Mouse (Mus musculus) kidney, embryonic 15.5 days (tissue): ENCODE measurements around the gene Aox4. TPM values are rescaled to one million over a fixed set of nuclear protein-coding genes. Genes with fewer than 3 reads are reported as not detected.

Experiments
- ATAC-seq: fragments of 200-750 bp; cut with Nextera tagmentation; replicated peaks from 2 replicates; pipeline ENCODE4 v1.8.0; 2017; ENCODE audit warnings: moderate TSS enrichment; ENCODE audit not compliant: low FRiP score
- H3K27ac ChIP-seq: fragments of 300-500 bp; sonication (generic); 2 replicates; pipeline ENCODE4 v1.5.1; 2015; ENCODE audit warnings: mild to moderate bottlenecking, inconsistent platforms
- H3K27me3 ChIP-seq: fragments of 300-500 bp; sonication (generic); 2 replicates; pipeline ENCODE4 v1.6.1; 2015; ENCODE audit warnings: inconsistent platforms
- H3K36me3 ChIP-seq: fragments of 300-500 bp; sonication (generic); 2 replicates; pipeline ENCODE4 v1.6.1; 2015; ENCODE audit warnings: inconsistent platforms
- H3K4me1 ChIP-seq: fragments of 300-500 bp; sonication (generic); 2 replicates; pipeline ENCODE4 v1.6.1; 2015; ENCODE audit warnings: inconsistent platforms
- H3K4me2 ChIP-seq: fragments of 300-500 bp; sonication (generic); 2 replicates; pipeline ENCODE4 v1.6.1; 2015; ENCODE audit warnings: moderate library complexity, mild to moderate bottlenecking, inconsistent platforms
- H3K4me3 ChIP-seq: fragments of 300-500 bp; sonication (generic); replicated peaks from 2 replicates; pipeline ENCODE4 v1.5.1; 2015; ENCODE audit warnings: mild to moderate bottlenecking, inconsistent platforms
- H3K9ac ChIP-seq: fragments of 300-500 bp; sonication (generic); 2 replicates; pipeline ENCODE4 v1.6.1; 2015; ENCODE audit warnings: mild to moderate bottlenecking, inconsistent platforms
- H3K9me3 ChIP-seq: fragments of 300-500 bp; sonication (generic); replicated peaks from 2 replicates; pipeline ENCODE4 v1.6.1; 2016; ENCODE audit warnings: inconsistent platforms
- WGBS: fragments of 180-500 bp; shearing (Covaris S2); methylation state at CpG from one replicate; pipeline ENCODE4 v1.1.7; 2015; ENCODE audit warnings: mixed read lengths; 5-methylcytosine and 5-hydroxymethylcytosine counted together
- polyA plus RNA-seq: library from polyadenylated mRNA; unstranded; fragments of >200 nt; fragmentation: Nextera tagmentation; extraction: Ambion mirVana; gene quantifications from 2 replicates; pipeline ENCODE4 v1.2.1, GENCODE M21; 2015

Gene Aox4
- 0.05 and 0.60 TPM in 2 replicates for polyA plus RNA-seq

- H3K4me1 ChIP-seq = no peaks in the 10 kb centered on the region
- H3K9ac ChIP-seq = no peak within 1 kb of the TSS
- no peak within 1 kb of the TSS for H3K4me3 ChIP-seq
- H3K27ac ChIP-seq = no peak within 1 kb of the TSS
- 64% methylated on average over 17 of the region's 17 CpGs for WGBS
- no peaks in the 10 kb centered on the region for H3K36me3 ChIP-seq
- no peak within 1 kb of the TSS for H3K4me2 ChIP-seq
- H3K27me3 ChIP-seq = no peaks in the 10 kb centered on the region
- no peak for ATAC-seq
- no peaks in the 10 kb centered on the region for H3K9me3 ChIP-seq
Measured at GRCm38 (mm10) chr1:58210203-58210602, at the start of gene Aox4. Gene Aox4, plus strand, starts transcription at chr1:58210397.

GRCm38 (mm10) chr1:58169893-58170292, 40.3 kb upstream of the Aox4 start:
- Histone ChIP-seq H3K27me3 (no peaks in the 10 kb centered on the region), H3K36me3 (no peaks in the 10 kb centered on the region), H3K27ac (no peak overlapping the region), H3K4me2 (no peak overlapping the region), H3K4me3 (no peak overlapping the region), H3K4me1 (no peaks in the 10 kb centered on the region), H3K9me3 (no peaks in the 10 kb centered on the region), H3K9ac (no peak overlapping the region)
- WGBS = 72% methylated on average over 6 of the region's 6 CpGs
- no peak for ATAC-seq

- Histone ChIP-seq H3K27ac (no peak overlapping the region), H3K4me3 (no peak overlapping the region), H3K36me3 (no peaks in the 10 kb centered on the region), H3K4me1 (no peaks in the 10 kb centered on the region), H3K27me3 (no peaks in the 10 kb centered on the region), H3K9ac (no peak overlapping the region), H3K9me3 (no peaks in the 10 kb centered on the region), H3K4me2 (no peak overlapping the region)
- 66% methylated on average over 5 of the region's 5 CpGs for WGBS
- ATAC-seq = no peak
Measured at GRCm38 (mm10) chr1:58188514-58189175, 21.6 kb upstream of the Aox4 start.

GRCm38 (mm10) chr1:58194317-58194716, 15.9 kb upstream of the Aox4 start:
- ATAC-seq = no peak

GRCm38 (mm10) chr1:58194988-58195387, 15.2 kb upstream of the Aox4 start:
- no peak overlapping the region for H3K4me3 ChIP-seq
- no peak overlapping the region for H3K9ac ChIP-seq
- no peaks in the 10 kb centered on the region for H3K9me3 ChIP-seq
- whole genome bisulfite sequencing = 74% methylated on average over 3 of the region's 3 CpGs
- no peaks in the 10 kb centered on the region for H3K36me3 ChIP-seq
- H3K27me3 ChIP-seq = no peaks in the 10 kb centered on the region
- H3K27ac ChIP-seq = no peak overlapping the region
- H3K4me1 ChIP-seq = no peaks in the 10 kb centered on the region; the same call in 1 of the 2 replicates
- ATAC-seq = no peak
- H3K4me2 ChIP-seq = no peak overlapping the region

More at GRCm38 (mm10) chr1:58194317-58194716, 15.9 kb upstream of the Aox4 start:
- Histone ChIP-seq H3K27ac (no peak overlapping the region), H3K4me1 (no peaks in the 10 kb centered on the region; the same call in 1 of the 2 replicates), H3K4me3 (no peak overlapping the region), H3K27me3 (no peaks in the 10 kb centered on the region), H3K4me2 (no peak overlapping the region), H3K9me3 (no peaks in the 10 kb centered on the region), H3K9ac (no peak overlapping the region), H3K36me3 (no peaks in the 10 kb centered on the region)
- 69% methylated on average over 12 of the region's 12 CpGs for WGBS

GRCm38 (mm10) chr1:58195541-58195940, 14.7 kb upstream of the Aox4 start:
- H3K36me3 ChIP-seq = no peaks in the 10 kb centered on the region
- no peak overlapping the region for H3K4me3 ChIP-seq
- no peaks in the 10 kb centered on the region; the same call in 1 of the 2 replicates for H3K4me1 ChIP-seq
- ATAC-seq = no peak
- H3K27me3 ChIP-seq = no peaks in the 10 kb centered on the region
- WGBS = 24% methylated on average over 10 of the region's 10 CpGs
- H3K9me3 ChIP-seq = no peaks in the 10 kb centered on the region
- H3K9ac ChIP-seq = no peak overlapping the region
- H3K4me2 ChIP-seq = 0 out of 2 replicates have a peak overlapping the region, but pooled peaks have one; percentile 8
- H3K27ac ChIP-seq = no peak overlapping the region

GRCm38 (mm10) chr1:58197023-58197422, 13.2 kb upstream of the Aox4 start:
- WGBS = 26% methylated on average over 9 of the region's 9 CpGs
- no peak overlapping the region for H3K4me2 ChIP-seq
- no peaks in the 10 kb centered on the region for H3K9me3 ChIP-seq
- H3K27me3 ChIP-seq = no peaks in the 10 kb centered on the region
- H3K9ac ChIP-seq = no peak overlapping the region
- H3K27ac ChIP-seq = no peak overlapping the region
- H3K4me1 ChIP-seq = no peaks in the 10 kb centered on the region; the same call in 1 of the 2 replicates
- peak; percentile 67; the same call in 1 of the 2 replicates for ATAC-seq
- no peak overlapping the region for H3K4me3 ChIP-seq
- no peaks in the 10 kb centered on the region for H3K36me3 ChIP-seq

GRCm38 (mm10) chr1:58198386-58198785, 11.8 kb upstream of the Aox4 start:
- H3K36me3 ChIP-seq = no peaks in the 10 kb centered on the region
- no peaks in the 10 kb centered on the region; the same call in 1 of the 2 replicates for H3K4me1 ChIP-seq
- no peak overlapping the region for H3K9ac ChIP-seq
- H3K27me3 ChIP-seq = no peaks in the 10 kb centered on the region
- H3K27ac ChIP-seq = no peak overlapping the region
- no peak overlapping the region for H3K4me2 ChIP-seq
- no peak overlapping the region for H3K4me3 ChIP-seq
- WGBS = 74% methylated on average over 4 of the region's 4 CpGs
- H3K9me3 ChIP-seq = no peaks in the 10 kb centered on the region
- no peak for ATAC-seq

GRCm38 (mm10) chr1:58212805-58213204, 2.6 kb downstream of the Aox4 start:
- Histone ChIP-seq H3K4me1 (no peaks in the 10 kb centered on the region), H3K36me3 (no peaks in the 10 kb centered on the region), H3K4me3 (no peak overlapping the region), H3K4me2 (no peak overlapping the region), H3K9ac (no peak overlapping the region), H3K27ac (no peak overlapping the region), H3K9me3 (no peaks in the 10 kb centered on the region), H3K27me3 (no peaks in the 10 kb centered on the region)
- no peak for ATAC-seq
- 72% methylated on average over 7 of the region's 7 CpGs for WGBS

- Histone ChIP-seq H3K4me1 (no peaks in the 10 kb centered on the region), H3K4me2 (no peak overlapping the region), H3K36me3 (no peaks in the 10 kb centered on the region), H3K4me3 (no peak overlapping the region), H3K9ac (no peak overlapping the region), H3K27me3 (no peaks in the 10 kb centered on the region), H3K27ac (no peak overlapping the region), H3K9me3 (no peaks in the 10 kb centered on the region)
- 79% methylated on average over 5 of the region's 5 CpGs for WGBS
- ATAC-seq = no peak
Measured at GRCm38 (mm10) chr1:58213838-58214237, 3.6 kb downstream of the Aox4 start.

- H3K36me3 ChIP-seq = no peaks in the 10 kb centered on the region
- H3K9me3 ChIP-seq = no peaks in the 10 kb centered on the region
- no peak overlapping the region for H3K9ac ChIP-seq
- WGBS = 93% methylated on average over 4 of the region's 4 CpGs
- no peaks in the 10 kb centered on the region for H3K27me3 ChIP-seq
- no peak overlapping the region for H3K27ac ChIP-seq
- ATAC-seq = no peak
- H3K4me3 ChIP-seq = no peak overlapping the region
- no peaks in the 10 kb centered on the region for H3K4me1 ChIP-seq
- no peak overlapping the region for H3K4me2 ChIP-seq
Measured at GRCm38 (mm10) chr1:58215353-58215752, 5.2 kb downstream of the Aox4 start.

- H3K9me3 ChIP-seq = no peaks in the 10 kb centered on the region
- H3K27ac ChIP-seq = no peak overlapping the region
- ATAC-seq = no peak
- no peak overlapping the region for H3K9ac ChIP-seq
- H3K36me3 ChIP-seq = no peaks in the 10 kb centered on the region
- no peaks in the 10 kb centered on the region for H3K4me1 ChIP-seq
- 85% methylated on average over 7 of the region's 7 CpGs for WGBS
- no peak overlapping the region for H3K4me3 ChIP-seq
- H3K4me2 ChIP-seq = no peak overlapping the region
- no peaks in the 10 kb centered on the region for H3K27me3 ChIP-seq
Measured at GRCm38 (mm10) chr1:58215956-58216532, 5.8 kb downstream of the Aox4 start.
